Mouse (Mus musculus) left cerebral cortex, adult 8-10 months (tissue): ENCODE data around the gene Igfn1. TPM values are rescaled to one million over a fixed set of nuclear protein-coding genes. Genes with fewer than 3 reads are reported as not detected.

Experiments used
- DNase-seq, 2 experiments: peaks; one replicate each; pipeline ENCODE4 v3.0.0; 2022; ENCODE audit warnings: low spot score in 2 of 2
- total RNA-seq, 4 experiments: library from RNA; stranded (reverse); gene quantifications; 2 replicates each; pipeline ENCODE4 v1.2.4; 2022

The Igfn1 gene
- total RNA-seq, result 10 to 100 TPM; 14.0 to 17.5 (median 14.3) TPM

- no peak for DNase-seq
Observed at GRCm38 (mm10) chr1:136006292-136006748, at the start of gene Igfn1. Igfn1 (minus strand) TSS chr1:136006342.

GRCm38 (mm10) chr1:136055771-136056170 lies 49.6 kb upstream of the Igfn1 start:
- peak in 1 of 2 experiments; percentile 78 for DNase-seq

DNA sequence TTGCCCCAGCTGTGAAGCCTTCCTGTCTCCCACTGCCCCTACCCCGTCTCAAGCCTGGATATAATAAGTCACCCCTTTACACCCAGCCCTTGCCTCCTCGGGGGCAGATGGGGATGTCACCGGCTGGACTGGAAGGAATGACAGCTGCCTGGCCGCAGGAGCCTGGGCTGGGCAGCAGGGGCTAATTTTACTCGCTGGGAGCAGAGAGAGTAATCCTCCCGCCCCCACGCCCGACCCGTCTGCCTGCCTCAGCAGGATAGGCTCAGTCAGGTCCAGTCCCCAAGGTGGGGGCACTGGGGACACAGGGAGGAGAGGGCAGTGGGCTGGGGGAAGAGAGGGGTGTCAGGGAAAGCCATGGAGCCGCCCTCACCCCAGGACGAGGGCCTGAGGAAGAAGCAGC lies 46.4 kb upstream of the Igfn1 start, which contains the start of gene Cacna1s:
Gene Cacna1s (plus strand): TSS at position 204 of the 400 bp plus-strand sequence.
- no peak for DNase-seq

- peak in 1 of 2 experiments; percentile 74 for DNase-seq
Observed at GRCm38 (mm10) chr1:136051465-136051864, 45.3 kb upstream of the Igfn1 start.

DNA sequence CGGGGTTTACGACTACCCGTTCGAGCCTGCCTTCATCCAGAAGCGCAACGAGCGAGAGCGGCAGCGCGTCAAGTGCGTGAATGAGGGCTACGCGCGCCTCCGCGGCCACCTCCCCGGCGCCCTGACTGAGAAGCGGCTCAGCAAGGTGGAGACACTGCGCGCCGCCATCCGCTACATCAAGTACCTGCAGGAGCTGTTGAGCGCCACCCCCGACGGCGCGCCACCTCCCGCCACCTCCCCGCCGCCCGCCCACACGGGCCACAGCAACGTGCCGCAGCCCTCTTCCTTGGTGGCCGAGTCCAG lies 44.8 kb upstream of the Igfn1 start:
- no peak for DNase-seq

- DNase-seq, result no peak
Observed at GRCm38 (mm10) chr1:136050312-136051012, 44.3 kb upstream of the Igfn1 start, which contains the start of gene Ascl5. Ascl5 (plus strand) TSS chr1:136050804.

DNA sequence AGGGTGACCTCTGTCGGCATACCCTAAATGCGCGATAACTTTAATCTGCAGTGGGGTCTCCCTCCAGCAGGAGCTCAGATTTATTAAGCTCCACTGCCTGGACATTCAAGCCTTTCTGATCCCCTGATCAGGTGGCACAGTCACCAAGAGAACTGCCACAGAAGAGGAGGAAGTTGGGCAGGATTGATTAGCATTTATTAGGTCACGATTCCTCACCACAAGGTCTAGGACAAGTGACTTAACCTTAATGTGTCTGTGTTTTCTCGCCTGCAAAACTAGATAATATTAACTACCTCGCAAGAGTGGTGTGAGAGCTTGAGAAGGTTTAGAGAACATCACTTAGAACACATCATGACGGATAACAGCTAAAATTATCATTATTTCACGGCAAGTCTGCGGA lies 41.8 kb upstream of the Igfn1 start:
- no peak for DNase-seq

DNA sequence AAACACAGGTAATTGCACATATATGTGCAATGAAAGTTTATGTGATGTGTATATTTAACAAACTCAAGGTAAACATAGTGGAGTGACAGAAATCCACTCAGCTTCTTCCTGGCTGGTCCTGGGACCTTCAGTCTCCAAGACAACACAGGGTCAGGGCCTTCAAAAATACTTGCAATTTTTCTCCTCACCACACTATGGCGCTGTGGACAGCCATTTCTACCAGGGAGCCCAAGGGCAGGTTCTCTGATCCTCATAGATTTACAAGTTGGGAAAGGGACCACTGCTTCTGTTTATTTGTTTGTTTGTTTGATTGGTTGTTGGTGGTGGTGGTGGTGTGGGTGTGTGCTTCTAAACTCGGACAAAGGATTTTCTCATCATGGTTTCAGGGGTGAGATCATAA lies 41.3 kb upstream of the Igfn1 start:
- no peak for DNase-seq

- DNase-seq, result peak in 1 of 2 experiments; percentile 66
Observed at GRCm38 (mm10) chr1:136045774-136046173, 39.6 kb upstream of the Igfn1 start.

DNA sequence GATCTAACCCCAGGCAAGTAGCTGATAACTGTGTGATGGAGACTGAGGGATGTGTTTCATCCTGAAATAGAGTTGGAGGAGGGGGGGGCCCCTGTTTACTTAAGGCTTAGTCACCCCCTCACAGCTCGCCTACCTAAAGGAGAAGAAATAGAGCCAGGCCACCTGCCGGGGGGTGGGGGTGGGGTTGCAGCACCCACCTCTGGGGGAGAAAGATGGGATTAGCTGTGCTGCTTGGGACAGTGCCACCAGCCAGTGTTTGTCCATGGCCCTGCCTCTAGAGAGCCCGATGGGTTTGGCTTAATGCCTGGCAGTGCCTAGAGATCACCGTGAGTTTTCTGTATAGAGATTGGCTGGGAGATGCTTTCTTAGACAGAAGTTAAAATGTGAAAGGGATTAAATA lies 34.7 kb upstream of the Igfn1 start:
- DNase-seq, result peak in 1 of 2 experiments; percentile 56

- no peak for DNase-seq
Observed at GRCm38 (mm10) chr1:136040452-136040851, 34.3 kb upstream of the Igfn1 start.

DNA sequence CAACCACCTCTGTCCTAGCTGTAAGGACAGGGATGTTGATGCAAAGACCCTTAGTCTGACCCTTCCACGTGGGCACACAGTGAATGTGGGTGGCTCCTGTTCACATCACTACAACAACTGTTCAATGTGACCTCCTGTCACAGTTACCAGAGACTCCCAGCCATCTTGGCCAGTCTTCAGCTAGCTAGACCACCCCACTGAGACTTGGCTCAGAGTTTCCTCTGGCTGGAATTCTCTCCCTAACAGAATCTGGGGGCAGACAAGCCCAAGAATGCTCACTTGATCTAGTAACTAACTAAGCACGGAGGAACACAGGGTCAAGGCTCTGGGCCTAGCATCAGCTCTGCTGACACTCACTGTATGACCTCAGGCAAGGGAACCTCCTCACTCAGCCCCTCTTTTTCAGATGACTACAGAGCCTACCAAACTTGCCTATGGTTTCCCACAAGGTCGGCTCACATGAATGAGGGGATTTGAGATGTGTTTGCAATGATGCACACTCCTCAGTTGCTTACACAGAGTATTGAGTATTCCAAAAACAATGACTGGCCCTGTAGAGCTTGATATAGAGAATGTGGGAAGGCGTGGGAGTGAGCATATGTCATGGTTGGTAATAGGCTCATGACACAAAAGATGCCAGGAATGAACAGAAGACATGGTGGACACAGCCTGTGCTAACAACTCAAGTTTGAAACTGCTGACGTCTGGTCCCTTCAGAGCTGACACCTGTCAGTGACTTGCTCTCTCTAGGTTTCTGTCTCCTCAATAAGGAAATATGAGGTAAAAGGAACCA lies 32.8 kb upstream of the Igfn1 start:
- DNase-seq, result peak in 1 of 2 experiments; percentile 67

DNA sequence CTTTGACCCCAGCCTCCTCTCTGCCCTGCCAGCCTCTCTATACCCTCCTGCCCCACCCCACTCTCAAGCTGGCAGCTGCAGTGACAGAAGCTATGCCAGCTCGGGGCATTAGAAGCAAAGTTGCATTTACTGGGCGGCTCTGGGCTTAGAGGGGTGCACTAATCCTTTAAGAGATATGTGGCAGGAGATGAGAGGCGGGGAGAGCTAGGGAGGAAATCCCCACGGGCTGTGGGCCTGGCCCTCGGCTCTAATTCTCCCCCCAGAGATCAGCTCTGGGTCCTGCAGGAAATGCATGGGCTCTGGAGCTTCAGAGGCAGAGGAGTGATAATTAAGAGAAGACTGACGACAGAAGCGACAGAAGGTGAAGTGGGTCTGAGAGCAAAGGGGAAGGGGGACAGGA lies 26.8 kb upstream of the Igfn1 start:
- no peak for DNase-seq

DNA sequence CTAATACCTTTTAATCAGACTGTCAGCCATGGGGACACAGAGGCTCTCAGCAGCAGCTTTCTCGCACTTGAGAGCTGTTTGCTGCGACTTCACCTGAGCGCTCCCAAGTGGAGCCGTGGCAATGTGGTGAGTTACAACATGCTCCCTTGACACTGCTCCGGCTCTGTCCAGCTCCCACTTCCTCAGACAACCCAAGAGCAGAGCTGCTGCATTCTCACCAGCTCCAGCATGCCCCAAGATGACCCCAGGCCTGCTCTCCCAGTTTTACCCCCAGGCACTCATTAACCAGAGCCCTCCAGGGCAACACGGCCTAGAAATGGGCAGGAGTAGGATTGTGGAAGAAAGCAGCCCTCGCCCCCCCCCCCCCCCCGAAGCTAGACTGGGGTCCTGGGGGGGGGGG lies 25.6 kb upstream of the Igfn1 start:
- DNase-seq, result no peak

DNA sequence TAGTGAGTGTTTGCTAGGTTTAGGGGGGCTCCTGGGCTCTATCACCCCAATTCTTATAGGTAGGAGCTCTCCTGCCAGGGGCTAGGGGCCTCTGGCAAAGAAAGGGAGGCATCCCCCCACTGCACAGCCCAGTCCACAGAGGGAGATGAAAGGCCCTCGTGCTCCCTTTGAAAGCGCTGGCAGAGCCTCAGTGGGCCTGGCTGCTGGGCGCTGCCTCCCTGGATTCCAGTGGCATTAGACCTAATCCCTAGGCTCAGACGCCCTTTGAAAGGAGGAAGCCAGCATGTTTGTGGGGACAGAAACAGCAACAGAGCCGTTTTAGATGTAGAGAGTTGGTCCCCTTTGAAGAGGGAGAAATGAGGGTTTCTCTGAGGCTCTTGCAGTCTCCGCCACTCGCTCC lies 24.1 kb upstream of the Igfn1 start:
- DNase-seq, result no peak

DNA sequence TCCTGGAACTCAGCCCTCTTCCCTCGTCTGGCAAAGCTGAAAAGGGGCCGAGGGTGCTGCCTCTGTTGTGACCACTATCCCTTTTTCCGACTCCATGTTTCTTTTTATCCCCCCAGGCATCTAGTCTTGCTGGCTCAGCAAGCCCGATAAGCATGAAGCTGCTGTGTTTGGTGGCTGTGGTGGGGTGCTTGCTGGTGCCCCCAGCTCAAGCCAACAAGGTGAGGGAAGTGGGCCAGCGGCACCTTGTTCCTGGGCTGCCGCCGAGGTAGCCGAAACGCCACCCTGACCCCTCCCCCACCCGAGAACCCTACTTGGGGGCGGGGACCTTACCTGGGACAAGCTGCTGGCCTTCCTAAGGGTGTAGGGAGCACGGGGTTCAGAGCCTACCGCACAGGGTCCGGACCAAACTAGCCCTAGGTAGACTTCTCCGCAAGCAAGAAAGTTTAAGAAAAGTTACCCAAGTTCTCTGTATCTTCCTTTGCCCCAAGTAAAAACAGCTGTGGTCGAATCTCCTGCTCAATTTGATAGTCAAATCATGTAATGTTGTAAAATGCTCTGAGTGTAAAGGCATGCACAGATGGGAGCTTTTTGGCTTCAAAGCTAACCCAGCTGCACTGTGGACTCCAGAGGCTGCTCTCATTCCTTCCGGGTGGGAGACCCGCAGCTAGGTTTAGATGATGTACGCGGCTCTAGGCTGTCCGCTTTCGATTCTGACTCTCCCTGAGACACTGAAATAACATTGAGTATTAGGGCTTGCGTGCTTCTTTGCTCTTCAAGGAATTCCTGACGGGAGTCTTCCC lies 12.4 kb upstream of the Igfn1 start:
- DNase-seq, result no peak

DNA sequence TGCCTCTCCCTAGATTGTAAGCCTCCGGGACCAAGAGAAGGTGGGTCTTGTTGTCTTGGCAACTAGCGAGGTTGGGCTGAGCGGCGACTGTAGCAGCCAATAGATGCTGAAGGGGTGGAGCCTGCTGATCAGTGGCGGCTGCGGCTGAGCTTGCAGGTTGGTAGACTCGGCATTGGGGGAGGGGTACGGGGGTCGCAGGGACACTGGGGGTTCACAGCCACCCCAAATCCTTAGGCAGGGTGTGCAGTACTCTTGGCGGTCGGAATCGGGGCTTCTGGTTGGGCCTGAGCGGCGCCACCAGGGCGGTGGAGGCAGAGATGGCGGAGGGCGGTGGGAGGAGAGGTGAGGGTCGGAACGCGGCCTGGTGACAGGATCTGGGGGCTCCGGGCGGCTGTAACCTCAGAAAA lies 11.8 kb upstream of the Igfn1 start:
- DNase-seq, result peak; percentile 81 to 94

GRCm38 (mm10) chr1:136017307-136017706 lies 11.2 kb upstream of the Igfn1 start:
- DNase-seq, result no peak

DNA sequence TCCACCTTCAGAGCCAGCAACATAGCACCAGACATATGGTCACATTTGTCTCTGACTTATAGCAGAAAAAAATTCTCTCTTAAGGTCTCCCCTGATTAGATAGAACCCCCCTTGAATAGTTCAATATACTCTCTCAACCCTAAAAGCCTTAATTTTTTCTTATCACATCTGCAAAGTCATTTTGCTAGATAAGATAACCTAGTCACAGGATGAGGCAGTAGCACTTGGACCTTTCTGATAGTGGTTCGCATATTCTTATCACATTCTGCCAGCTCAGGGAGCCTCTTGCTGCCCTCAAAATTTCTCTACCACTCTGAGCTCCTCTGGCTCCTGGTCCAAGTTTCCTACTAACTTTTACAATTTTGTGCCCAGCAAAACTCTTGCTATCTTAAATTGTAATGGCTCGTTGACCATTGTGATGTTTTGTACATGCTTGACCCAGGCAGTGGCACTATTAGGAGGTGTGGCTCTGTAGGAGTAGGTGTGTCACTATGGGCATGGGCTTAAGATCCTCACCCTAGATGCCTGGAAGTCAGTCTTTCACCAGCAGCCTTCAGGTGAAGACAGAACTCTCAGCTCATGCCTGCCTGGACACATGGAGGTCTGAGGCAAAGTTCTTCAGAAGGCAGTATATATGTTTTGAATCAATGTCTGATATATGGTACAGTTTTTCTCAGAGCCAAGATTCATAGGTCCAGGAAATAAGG lies 8.8 kb upstream of the Igfn1 start:
- no peak for DNase-seq

DNA sequence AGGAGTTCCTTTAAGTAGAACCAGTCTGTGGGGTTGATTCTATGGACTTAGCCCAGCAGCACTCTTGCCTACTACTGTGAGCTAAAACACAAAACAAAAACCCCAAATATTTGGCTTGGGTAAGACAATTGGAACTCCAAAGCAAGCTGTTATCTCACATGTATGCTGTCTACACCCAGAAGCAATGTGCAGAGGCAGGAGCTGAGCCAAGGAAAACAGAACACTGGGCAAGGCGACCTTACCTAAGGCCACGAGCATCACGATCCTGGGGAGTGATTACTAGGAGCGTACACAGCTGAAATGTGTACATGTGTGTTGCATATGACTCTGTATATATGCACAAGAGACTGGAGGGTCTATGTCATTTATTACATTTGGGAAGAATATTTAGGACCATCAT lies 7.4 kb upstream of the Igfn1 start:
- DNase-seq, result no peak

GRCm38 (mm10) chr1:136010247-136010646 lies 4.1 kb upstream of the Igfn1 start:
- DNase-seq, result no peak
